Mouse (Mus musculus) monocyte, adult 2 months (primary cell): ENCODE measurements around the gene Plxnb2.
A peak's percentile ranks its signal among the peaks of the same experiment; 100 is the strongest.

ENCODE experiments used
- DNase-seq, 2 experiments: peaks; one replicate each; pipeline ENCODE4 v3.0.0; 2022; ENCODE audit warnings: low spot score in 2 of 2, low read depth in 1 of 2

The Plxnb2 gene

DNA sequence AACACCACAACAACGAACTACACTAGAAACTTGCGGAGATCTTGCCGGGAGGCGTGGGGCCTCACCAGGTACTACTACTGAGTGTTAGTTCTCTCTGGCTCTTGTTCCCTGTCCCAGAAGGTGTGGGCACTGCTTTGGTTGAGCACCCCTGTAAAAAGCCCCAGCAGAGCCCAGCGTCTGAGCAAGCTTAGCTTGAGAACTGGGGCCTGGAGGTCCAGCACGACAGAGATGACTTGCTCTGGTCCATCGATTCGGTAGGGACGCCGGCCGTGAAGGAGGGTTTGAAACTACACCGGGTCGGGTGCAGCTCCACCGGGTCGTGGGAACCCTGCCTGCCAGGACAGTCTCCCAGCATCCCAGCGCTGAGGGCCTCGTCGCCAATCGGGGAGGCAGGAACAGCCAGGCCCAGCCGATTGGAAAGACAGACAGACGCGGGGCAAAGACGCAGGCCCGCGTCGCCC is 477 bp downstream of the Plxnb2 start:
- no peak for DNase-seq

DNA sequence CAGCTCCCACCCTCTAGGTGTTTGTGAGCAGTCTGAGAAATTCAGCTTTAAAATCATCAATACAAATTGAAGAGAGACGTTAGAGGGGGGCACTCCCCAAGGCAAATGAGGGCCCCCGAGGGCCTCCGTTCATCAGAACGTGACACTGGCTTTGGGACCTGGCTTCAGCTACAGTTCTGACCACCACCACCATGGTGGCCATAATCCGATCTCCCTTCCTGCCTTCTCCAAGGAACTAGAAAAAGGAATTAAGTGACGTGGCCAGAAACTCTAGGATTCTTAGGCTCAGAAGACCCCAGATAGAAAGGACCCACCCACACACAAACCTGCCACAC is 991 bp downstream of the Plxnb2 start:
- no peak for DNase-seq

DNA sequence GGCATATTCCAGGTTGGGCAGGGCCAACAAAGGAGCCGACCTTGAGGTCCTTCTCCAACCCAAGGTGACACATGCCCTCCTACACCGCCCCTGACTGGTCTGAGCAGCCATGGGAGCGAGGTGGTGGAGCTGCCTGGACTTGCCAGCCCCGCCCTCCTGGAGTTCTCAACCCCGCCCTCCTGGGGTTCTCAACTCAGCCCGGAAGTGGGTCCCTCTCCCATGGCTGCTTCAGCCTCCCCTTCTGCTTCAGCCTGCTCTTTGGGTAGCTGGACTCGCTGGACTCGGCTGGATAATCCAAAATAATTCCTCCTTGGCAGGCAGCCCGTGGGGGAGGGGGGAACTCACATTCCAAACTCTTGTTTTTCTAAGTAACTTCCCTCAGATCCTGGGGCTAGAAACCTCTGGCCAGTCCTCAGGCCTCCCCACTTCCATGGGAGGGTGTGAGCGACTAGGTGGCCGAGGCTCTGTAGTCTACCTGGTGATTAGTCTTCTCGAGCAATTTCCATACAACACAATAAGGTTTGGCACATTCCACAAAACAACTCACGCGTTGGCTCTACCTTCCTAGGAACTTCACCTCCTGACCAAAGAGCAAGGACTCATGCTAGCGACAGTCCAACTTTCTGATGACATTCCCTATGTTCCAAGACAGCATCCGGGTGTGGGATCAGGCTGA is 1.5 kb downstream of the Plxnb2 start:
- peak in 1 of 2 experiments; percentile 31 for DNase-seq

DNA sequence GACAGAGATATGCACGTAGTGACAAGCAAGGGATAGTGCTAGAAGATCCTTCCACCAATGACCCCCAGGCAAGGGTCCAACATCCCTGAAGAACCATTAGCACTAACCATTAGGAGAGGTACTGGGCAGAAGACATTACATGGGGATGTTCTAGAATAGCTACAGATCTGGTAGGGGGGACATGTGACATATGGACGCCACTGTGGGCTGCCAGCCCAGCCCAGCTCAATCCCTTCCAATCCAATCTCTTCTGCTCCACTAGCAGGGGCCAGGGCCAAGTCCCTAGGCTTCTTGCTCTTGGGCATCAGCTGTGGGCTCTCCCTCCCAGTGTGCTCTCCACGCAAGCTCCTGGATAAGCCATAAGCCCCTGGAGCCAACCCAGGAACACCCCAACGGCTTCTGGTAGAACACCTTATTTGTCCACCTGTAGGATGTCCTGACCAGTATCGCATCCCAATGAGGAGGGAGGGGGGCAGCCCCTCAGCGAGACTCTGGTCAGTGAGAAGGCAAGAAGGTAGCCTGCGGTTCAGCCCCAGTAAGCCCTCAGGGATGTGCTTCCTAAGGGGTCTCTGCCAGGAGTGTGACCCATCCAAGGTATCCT is 2.2 kb downstream of the Plxnb2 start:
- DNase-seq, result no peak

DNA sequence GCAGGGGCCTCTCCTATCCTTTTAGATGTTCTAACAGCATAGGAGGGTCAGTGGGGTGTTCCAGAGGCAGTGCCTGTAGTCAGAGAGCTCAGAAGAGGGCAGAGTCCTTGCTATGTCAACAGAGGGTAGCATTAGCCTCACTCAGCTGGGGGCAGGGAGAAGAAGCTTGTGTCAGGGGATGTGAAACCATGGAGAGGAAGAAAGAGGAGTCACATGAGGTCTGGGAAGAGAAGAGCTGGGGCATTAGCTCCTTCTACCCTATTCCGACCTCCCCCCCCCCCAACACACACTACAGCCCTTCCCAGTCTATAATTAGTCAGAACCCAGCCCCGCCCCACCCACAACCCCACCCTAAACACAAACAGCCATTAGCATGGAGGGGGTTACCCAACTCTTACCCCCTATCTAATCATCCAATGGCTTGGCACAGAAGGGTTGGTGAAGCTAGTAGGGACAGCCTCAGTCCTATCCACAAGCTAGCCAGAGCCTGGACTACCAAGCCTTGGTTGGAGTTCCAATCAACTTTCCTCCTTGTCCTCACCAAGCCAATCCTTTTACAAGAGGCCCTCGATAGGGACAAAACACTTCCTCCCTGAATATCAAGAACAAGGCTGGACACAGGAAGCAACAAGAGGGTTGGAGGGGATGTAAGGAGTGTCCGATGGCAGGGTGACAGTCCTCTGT is 2.9 kb downstream of the Plxnb2 start:
- peak; percentile 64 to 67 for DNase-seq

DNA sequence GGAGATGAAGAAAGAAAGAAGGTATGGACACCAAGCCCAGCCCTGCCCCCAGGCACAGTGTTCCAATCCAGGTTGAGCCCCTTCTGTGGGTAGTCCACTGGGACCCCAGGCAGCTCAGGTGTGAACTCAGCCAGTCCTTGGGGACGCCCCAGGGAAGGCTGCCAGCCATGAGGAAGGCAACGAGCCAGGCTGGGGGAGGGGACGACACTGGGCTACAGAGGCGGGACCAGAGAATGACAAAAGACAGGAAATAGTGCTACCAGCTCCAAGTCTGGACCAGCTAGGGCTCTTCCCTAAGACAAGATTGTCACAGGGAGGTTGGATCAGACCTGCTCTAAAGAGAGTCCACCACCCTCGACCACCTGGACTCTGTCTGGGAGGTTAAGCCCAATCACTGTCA is 3.5 kb downstream of the Plxnb2 start:
- peak in 1 of 2 experiments; percentile 64 for DNase-seq

DNA sequence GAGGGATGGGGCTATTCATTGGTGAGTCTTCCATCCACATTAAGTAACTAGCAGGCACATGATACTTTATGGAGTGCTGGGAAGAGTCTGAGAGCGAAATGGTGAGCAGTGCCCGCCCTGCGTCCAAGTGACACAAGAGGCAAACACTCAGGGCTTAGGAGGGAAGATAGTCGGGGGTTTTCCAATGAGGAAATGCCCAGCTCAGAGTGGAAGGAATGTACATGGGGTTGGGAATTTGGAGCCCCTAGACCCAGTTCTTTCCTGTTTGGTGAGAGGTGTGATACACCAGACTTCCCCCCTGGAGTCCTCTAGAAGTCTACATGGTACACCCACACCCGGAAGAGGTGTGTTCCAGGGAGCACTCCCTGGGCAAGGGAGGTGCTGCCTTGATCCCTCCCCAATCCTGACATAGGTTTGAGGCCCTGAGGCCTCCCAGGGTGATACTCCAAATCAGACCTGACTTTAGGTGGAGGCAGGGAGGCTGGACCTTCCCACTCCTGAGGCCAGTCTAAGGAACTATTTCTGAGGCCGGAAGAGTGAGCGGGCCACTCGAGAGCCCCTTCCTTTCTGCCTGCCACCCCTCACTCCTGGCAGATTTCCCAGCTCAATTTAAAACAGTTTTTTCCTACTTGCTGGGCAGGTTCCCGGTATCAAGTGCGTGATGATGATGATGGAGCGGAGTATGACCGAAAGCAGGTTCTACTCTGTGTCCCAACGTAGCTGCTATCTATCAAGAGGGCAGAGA is 5.0 kb downstream of the Plxnb2 start:
- no peak for DNase-seq

DNA sequence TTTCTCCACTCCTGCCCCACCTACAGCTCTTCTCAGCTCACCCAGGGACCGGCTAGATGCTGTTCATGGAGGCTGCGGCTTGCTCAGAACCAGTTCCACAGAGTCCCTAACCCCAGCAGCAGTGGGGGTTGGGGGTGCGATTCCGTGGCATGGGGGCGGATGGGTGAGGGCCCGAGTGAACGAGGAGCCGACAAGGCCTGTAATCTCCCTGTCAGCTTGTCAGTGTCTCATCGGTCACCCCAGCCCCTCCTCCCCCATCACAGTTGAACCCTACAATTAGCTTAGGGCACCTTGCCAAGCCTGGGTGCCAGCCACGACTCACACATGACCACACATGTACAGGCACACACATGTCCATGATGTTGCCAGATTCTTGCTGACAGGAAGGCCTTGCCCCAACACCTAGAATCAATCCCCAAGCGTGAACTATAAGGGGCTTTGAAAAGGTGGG is 5.7 kb downstream of the Plxnb2 start:
- DNase-seq, result no peak

DNA sequence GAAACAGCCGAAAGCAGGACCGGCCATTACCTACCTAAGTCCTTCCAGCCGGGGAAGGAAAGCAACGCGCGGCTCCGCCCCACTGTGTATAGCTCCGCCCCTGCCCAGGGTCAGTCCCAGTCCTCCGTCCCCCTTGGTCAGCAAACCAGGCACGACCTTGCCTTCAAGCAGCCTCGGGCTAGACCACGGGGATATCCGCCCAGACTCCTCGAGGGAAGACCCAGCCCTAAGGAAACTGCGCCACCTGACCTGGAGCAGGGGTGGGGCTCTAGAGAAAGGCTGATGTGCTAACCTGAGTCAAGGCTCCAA is 6.7 kb downstream of the Plxnb2 start:
- no peak for DNase-seq

DNA sequence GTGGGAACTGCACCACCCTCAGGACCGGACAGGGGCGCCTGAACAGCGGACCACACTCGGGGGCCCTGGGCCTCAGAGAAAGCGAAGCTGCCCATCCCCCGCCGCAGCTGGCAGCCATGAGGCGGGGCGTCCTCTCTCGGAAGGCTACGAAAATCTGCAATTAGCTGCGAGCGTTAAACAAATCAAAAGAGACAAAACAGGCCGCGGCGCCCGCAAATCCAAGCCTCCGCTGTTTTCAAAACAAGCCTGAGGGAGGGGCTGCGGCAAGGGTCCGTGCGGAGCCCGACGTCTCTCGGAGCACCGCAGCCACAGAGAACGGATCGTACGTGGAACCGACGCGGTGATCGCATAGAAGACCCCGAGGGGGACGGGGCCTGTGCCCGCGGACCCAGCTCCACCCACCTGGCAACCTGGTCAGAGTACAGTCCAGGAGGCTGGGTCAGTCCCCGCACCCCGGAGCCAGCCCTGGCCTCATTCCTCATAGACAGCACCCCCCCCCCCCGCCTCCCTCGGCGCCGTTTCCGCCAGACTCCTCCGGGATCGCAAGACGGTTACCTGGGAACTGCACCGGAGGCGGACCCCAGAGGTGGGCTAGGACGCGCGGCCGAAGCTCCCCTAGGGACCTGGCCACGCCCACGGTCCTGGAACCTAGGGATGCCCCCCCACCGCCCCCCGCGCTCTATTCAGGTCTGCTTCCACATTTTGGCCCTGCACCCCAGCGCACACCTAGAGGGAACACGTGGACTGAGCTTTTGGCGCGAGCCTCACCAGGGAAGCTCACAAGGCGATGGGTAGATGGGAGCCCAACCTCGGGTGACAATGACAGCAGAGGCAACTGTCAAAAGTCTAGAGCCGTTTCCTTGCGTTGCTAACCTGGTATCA is 7.3 kb downstream of the Plxnb2 start:
- DNase-seq, result no peak

DNA sequence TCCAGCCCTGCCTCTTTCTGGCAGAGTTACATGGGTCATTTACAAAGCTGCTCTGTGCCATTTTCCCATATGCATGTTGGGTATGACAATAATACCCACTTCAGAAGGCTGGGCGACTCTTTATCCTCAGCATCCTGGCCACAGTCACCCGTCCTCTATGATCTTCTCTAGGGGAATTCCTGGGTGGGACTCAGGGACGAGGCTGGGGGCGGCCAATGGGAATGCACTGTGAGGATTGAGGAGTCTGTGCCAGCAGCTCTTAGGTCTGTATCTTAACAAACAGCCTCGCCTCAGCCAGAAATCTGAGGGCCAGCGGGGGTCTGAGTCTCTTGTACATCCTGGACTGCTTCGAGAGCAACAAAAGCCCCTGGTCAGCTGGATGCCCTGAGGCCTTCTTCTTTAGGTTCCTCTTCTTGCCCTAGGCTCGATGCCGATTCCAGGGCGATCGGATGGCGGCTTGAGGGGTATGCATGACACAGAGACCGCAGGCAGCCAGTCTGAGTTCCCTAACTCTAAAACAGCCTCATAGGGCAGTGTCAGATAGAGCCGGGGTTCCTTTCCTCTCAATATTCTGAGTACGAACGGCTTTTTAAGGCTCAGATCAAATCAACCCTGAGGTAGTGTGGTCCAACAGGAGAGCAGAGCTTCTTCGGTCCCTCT is 8.2 kb downstream of the Plxnb2 start:
- no peak for DNase-seq

DNA sequence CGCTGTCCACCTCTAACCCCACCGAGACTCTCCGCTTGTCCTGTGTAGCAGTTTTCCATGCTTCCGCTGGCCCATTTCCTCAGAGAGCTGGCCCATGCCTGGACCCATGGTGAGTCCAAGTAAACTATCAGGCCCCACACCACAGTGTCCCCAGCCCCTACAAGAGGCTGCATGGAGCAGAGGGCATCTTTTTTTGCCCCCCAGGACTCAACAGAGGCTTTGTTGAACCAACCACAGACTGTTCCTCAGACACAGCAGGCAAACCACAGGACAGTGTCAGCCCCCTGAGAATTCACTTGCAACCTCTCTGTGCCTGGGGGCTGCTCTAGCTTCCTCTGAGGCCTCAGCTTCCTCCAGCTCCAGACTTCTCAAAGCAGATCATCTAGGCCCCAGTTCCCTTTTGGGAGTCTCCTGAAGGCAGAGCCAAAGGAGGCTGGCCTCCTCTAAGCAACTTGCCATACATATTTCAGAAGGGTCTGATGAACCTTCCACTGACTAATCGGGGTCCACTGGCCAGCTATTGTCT is 9.0 kb downstream of the Plxnb2 start:
- DNase-seq, result no peak

DNA sequence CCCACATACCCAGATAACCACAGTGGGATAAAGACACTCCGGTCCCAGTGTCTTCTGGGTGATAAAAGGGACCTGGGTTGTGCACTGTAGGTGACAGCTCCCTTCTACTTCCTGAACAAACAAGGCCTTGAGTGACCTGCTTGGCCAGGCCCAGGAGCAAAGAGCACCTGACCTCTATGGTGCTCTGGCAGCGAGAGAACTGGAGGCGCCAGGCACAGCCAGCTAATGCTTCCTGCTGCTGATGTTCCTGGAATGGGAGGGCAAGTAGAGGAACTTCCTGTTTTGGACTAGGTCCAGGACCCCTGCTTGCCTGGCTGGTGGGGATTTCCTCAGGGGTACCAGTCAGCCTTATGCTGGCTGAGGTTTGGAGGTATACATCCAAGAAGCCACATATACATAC is 10.5 kb downstream of the Plxnb2 start:
- DNase-seq, result no peak

DNA sequence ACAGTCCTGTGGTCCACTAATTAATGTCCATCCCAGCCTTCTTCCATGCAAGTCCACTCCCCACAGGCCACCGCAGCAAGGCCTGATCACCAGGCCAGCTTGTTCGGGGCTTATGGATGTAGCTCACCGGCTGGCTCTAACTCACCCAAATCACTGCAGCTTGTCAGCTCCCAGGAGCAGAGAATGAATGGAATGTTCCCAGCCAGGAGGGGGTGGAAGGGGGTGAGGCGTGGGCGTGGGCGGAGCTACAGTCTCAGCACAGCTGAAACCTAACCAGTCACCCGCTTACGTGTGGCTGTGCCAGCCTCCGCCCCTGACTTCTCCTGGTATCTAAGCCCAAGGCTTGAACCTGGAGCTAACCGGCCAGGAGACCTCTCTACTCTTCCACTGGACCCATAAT is 11.2 kb downstream of the Plxnb2 start:
- DNase-seq, result no peak

DNA sequence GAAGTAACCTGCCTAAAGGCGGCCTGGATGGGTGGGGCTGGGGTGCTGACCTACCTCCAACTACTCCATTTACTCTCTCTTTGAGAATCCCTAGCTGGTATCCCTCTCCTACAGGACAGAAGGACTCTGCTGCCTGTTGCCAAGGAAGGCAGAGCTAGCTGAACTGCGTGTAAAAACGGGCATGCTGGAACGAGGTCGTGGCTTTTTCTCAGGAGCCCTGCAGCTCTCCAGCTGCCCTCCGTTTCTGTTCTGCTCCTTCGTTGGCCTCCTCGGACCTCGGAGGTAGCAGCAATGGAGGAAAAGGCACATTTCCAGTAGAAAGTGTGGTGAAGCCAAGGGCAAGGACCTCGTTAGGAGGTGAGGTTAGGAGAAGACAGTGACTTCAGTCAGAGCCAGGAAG is 11.7 kb downstream of the Plxnb2 start:
- DNase-seq, result no peak

DNA sequence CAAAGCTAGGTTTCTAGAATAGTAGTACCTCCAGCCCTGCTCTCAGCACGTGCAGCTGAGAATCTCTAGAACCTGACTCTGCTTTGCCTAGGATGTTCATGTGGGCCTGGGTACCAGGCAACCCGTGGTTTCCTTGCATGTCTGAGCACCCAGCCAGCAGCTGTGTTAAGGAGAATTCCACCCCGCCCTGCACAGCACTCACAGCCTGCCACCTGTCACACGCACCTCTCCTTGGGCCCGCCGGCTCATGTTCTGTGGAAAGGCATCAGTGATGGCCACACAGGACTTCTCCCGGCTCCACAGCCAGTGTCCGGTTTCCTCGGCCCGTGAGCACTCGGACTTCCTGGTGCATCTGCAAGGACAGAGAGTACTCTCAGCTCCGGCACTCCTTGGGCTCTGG is 15.1 kb downstream of the Plxnb2 start:
- no peak for DNase-seq

DNA sequence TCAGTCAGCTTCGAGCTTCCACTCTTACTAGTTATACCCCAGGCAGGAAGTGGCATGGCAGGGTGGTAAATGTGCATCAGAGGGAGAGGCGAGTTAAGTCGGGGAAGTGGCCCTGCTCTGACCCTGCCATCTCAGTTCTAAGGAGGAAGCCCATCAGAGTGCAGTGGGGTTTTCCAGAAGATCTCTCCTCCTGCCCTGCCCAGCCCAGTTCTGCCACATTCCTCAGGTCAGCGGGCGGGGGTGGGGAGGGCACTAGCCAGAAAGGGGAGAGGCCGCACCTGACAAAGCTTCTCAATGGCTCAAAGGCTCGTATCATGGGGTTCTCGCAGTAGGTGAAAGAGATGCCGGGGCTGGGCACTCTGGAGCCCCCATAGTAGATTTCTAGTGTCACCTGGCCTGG is 19.2 kb downstream of the Plxnb2 start:
- DNase-seq, result no peak

DNA sequence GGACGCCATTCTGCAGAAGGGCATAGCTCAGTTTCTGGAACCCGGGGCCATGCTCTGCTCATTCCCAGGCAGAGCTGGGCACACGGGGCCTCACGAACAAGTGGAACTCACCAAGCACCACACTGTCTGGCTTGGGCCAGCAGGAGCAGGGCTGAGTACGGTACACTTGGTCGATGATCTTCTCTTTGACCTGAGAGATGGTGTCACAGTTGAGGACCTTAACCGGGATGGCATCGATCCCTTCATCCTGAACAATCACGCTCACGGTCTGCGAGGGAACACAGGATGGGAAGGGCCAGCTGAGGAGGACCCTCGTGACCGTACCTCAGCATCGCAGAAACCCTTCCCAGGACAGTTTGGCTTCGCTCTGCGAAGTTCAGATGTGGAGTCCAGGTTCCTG is 22.1 kb downstream of the Plxnb2 start:
- DNase-seq, result no peak

DNA sequence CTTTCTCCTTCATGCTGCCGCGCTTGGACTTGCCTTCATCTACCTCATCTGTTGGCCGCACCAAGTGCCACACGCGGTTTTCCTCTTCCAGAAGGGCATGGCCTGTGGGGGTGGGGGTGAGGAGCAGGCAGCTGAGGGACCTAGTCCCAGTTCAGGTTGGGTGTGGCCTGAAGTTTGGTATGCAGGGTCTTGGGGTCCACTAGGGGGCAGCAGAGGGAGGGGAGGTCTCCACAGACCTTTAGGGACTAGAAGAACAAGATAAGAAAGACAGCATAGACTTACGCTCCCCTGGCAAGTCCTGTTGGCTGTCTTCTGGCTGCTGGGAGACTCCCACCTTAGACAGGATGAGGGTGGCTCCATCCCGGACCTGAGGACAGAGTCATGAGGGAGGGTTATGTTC is 22.6 kb downstream of the Plxnb2 start:
- DNase-seq, result peak in 1 of 2 experiments; percentile 45

DNA sequence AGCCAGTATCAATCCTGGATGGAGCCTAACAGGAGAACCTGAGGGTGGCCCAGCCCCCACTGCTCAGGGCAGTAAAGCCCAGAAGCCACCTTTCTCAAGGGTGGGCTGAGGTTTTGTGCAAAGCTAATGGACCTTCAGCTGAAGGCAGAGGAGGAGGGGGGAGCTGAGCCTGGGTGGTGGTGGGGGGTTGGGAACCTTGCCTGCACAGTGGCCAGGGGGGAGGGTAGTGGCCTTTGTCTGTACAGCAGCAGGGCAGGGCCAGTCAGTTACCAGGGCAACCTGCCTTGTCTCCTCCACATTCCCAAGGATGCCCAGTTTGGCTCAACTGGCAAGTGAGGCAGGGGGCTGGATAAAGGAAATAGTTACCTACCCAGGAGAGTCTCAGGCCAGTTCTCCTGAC is 28.3 kb downstream of the Plxnb2 start:
- no peak for DNase-seq
